Mouse (Mus musculus) myocyte (in vitro differentiated cells): Measurements from ENCODE around the gene Upk3b. TPM values are rescaled to one million over a fixed set of nuclear protein-coding genes. Genes with fewer than 3 reads are reported as not detected.

Experiments used
- H3K27me3 ChIP-seq: one replicate; pipeline ENCODE4 v1.6.1; 2011; ENCODE audit not compliant: control insufficient read depth, insufficient read depth, insufficient read length
- H3K36me3 ChIP-seq: one replicate; pipeline ENCODE4 v1.6.1; 2011; ENCODE audit not compliant: control insufficient read depth, insufficient read depth
- H3K4me2 ChIP-seq: one replicate; pipeline ENCODE4 v1.6.1; 2011; ENCODE audit warnings: low read depth, control low read depth
- H3K4me3 ChIP-seq: one replicate; pipeline ENCODE4 v1.5.1; 2011; ENCODE audit warnings: mild to moderate bottlenecking, control low read depth, moderate library complexity
- H3K79me2 ChIP-seq: one replicate; pipeline ENCODE4 v1.6.1; 2011; ENCODE audit not compliant: control insufficient read depth, insufficient read depth
- H3ac ChIP-seq: one replicate; pipeline ENCODE4 v1.6.1; 2011; ENCODE audit not compliant: control insufficient read depth, insufficient read length
- CEBPB ChIP-seq: IDR thresholded peaks from 2 replicates; pipeline ENCODE4 v1.6.1; 2011; ENCODE audit warnings: mild to moderate bottlenecking, moderate library complexity; ENCODE audit not compliant: poor library complexity, insufficient read depth, severe bottlenecking
- MYOD1 ChIP-seq, 3 experiments: IDR thresholded peaks; one replicate each; pipeline ENCODE4 v1.6.1; 2011; ENCODE audit warnings: control low read depth in 2 of 3, low read depth in 2 of 3, mild to moderate bottlenecking in 2 of 3, moderate library complexity in 1 of 3; ENCODE audit not compliant: insufficient read length in 2 of 3, control insufficient read depth in 1 of 3
- MYOG ChIP-seq, 3 experiments: IDR thresholded peaks; one replicate each; pipeline ENCODE4 v1.6.1; 2011; ENCODE audit warnings: control low read depth in 2 of 3, low read depth in 2 of 3, mild to moderate bottlenecking in 2 of 3; ENCODE audit not compliant: insufficient read length in 2 of 3, control insufficient read depth in 1 of 3, insufficient read depth in 1 of 3
- POLR2AphosphoS2 ChIP-seq: IDR thresholded peaks from one replicate; pipeline ENCODE4 v1.6.1; 2011; ENCODE audit warnings: low read depth, control low read depth; ENCODE audit not compliant: insufficient read length
- SRF ChIP-seq: IDR thresholded peaks from one replicate; pipeline ENCODE4 v1.6.1; 2011; ENCODE audit warnings: low read depth; ENCODE audit not compliant: control insufficient read depth, insufficient read length
- USF1 ChIP-seq: IDR thresholded peaks from one replicate; pipeline ENCODE4 v1.6.1; 2011; ENCODE audit warnings: low read depth, mild to moderate bottlenecking, control low read depth, moderate library complexity
- polyA plus RNA-seq: library from polyadenylated mRNA; unstranded; fragments of >200 nt; fragmentation: generic; extraction: Trizol; gene quantifications from one replicate; pipeline ENCODE4 v1.2.1, GENCODE M21; 2012; ENCODE audit warnings: missing spikeins

The Upk3b gene
- polyA plus RNA-seq, 1 experiment: not detected

- no peak overlapping the region for H3K4me3 ChIP-seq
- peak; percentile 17 for TF ChIP-seq POLR2AphosphoS2
- no peak for TF ChIP-seq USF1
- peak in 2 of 3 experiments; percentile 5 to 57 for TF ChIP-seq MYOD1 (IDR thresholded peaks at IDR 0.05; ENCODE audit: control insufficient read depth in 1 of 3, insufficient read length in 2 of 3, low read depth in 2 of 3)
- no peak overlapping the region for H3ac ChIP-seq
- H3K79me2 ChIP-seq: no peaks in the 10 kb centered on the region
- peak overlapping the region; percentile 33 for H3K4me2 ChIP-seq
- no peaks in the 10 kb centered on the region for H3K36me3 ChIP-seq
- no peaks in the 10 kb centered on the region for H3K27me3 ChIP-seq
These were observed 56.1 kb downstream of the Upk3b start for GRCm38 (mm10) chr5:136094249-136095010.

- no peak overlapping the region for H3ac ChIP-seq
- H3K27me3 ChIP-seq: no peaks in the 10 kb centered on the region
- peak overlapping the region; percentile 44 for H3K4me2 ChIP-seq
- H3K4me3 ChIP-seq: no peak overlapping the region
- TF ChIP-seq MYOD1 (IDR thresholded peaks at IDR 0.05; ENCODE audit: control insufficient read depth in 1 of 3, insufficient read length in 2 of 3, low read depth in 2 of 3) (peak; percentile 60 to 91 (median 89)), CEBPB (0 out of 2 replicates have a peak, but pooled peaks have one; percentile 41), MYOG (IDR thresholded peaks at IDR 0.05; ENCODE audit: control insufficient read depth in 1 of 3, insufficient read depth in 1 of 3, insufficient read length in 2 of 3, low read depth in 2 of 3) (peak in 2 of 3 experiments; percentile 70 to 75), SRF (no peak)
- no peaks in the 10 kb centered on the region for H3K79me2 ChIP-seq
- H3K36me3 ChIP-seq: no peaks in the 10 kb centered on the region
These were observed 56.8 kb downstream of the Upk3b start for GRCm38 (mm10) chr5:136095089-136095488.

Other genes with a start within 250 kb of the Upk3b start
- not detected for gene Srrm3, start 231.6 kb upstream of the Upk3b start, polyA plus RNA-seq
- gene Hspb1, start 150.6 kb upstream of the Upk3b start, polyA plus RNA-seq: 622 TPM
- 244 TPM for gene Ywhag, start 103.9 kb upstream of the Upk3b start, polyA plus RNA-seq
- gene Ssc4d, start 64.0 kb upstream of the Upk3b start, polyA plus RNA-seq: 2.4 TPM
- 0.11 TPM for gene Zp3, start 58.4 kb upstream of the Upk3b start, polyA plus RNA-seq
- gene Dtx2, start 43.7 kb upstream of the Upk3b start, polyA plus RNA-seq: 18.3 TPM
- gene Upk3bl, start 16.0 kb downstream of the Upk3b start, polyA plus RNA-seq: not detected
- 26.9 TPM for gene Rasa4, start 45.4 kb downstream of the Upk3b start, polyA plus RNA-seq
- 139 TPM for gene Polr2j, start 78.1 kb downstream of the Upk3b start, polyA plus RNA-seq
- gene Lrwd1, start 97.6 kb downstream of the Upk3b start, polyA plus RNA-seq: 31.7 TPM
- 6.7 TPM for gene Alkbh4, start 97.7 kb downstream of the Upk3b start, polyA plus RNA-seq
- 18.2 TPM for gene Orai2, start 132.2 kb downstream of the Upk3b start, polyA plus RNA-seq
- 58.4 TPM for gene Prkrip1, start 160.5 kb downstream of the Upk3b start, polyA plus RNA-seq
- gene Sh2b2, start 208.1 kb downstream of the Upk3b start, polyA plus RNA-seq: 7.7 TPM